Mouse (Mus musculus) C3H10T1/2 (cell line): ENCODE data around the gene Olfr113. TPM values are rescaled to one million over a fixed set of nuclear protein-coding genes. Genes with fewer than 3 reads are reported as not detected.

ENCODE experiments used
- polyA plus RNA-seq, 2 experiments: library from polyadenylated mRNA; unstranded; fragments of >200 nt; fragmentation: generic; extraction: Trizol; gene quantifications; one replicate each; pipeline ENCODE4 v1.2.1; 2012; ENCODE audit warnings: missing spikeins in 2 of 2

Olfr113 gene
- polyA plus RNA-seq, result not detected

DNA sequence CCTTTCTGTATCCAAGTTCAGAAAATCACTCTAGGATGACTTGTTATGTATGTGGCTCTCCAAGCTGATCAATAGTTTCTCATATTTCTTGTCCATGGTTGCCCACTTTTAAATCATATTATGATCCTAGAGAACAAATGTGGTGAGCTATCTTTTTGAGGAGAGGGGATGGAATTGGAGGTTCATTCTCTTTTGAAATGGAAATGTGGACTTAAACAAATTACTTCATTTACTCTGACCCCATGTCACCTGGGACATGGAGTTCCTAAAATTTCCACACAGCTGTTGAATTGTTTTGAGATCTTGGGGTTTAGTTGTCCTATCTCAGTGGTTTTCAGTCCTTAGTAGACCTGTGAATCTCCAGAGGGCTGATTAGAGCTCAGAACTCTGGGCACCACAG, at the start of gene Olfr113:
Gene Olfr113, minus strand, starts transcription at position 101 of the 400 bp plus-strand sequence.

GRCm38 (mm10) chr17:37627009-37627408, 49.5 kb upstream of the Olfr113 start, which contains the start of the genes Olfr115 and Olfr116:
Gene Olfr115 (minus strand): TSS chr17:37627109.
Gene Olfr116 (minus strand): TSS chr17:37627199.

DNA sequence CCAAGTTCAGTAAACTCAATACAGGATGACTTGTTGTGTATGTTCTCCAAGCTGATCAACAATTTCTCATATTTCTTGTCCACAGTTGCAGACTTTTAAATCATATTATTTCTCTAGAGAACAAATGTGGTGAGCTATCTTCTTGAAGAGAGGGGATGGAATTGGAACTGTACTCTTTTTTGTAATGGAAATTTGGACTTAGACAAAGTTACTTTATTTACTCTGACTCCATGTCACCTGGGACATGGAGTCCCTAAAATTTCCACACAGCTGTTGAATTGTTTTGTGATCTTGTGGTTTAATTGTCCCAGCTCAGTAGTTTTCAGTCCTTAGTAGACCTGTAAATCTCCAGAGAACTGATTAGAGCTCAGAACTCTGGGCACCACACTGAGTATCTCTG, 15.2 kb upstream of the Olfr113 start, which contains the start of gene Olfr114:
Gene Olfr114, minus strand, starts transcription at position 101 of the 400 bp plus-strand sequence.

DNA sequence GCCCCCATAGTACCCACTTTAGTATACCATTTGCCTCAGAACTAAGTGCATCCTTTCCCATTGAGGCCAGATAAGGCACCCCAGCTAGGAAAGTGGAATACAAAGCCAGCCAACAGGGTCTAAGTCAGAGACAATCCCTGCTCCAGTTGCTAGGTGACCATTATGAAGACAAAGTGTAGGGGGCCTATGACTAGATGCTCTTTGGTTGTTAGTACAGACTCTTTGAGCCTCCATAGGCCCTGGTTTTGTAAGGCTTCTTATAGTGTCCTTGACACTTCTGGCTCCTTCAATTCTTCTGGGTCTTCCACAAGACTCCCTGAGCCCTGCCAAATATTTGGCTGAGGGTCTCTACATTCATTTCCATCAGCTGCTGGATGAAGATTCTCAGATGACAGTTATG, 8.1 kb downstream of the Olfr113 start, which contains the start of gene Olfr112:
Gene Olfr112, minus strand, starts transcription at position 101 of the 400 bp plus-strand sequence.

Other genes starting within 250 kb of the Olfr113 start
- not detected for gene Olfr103, start 238.0 kb downstream of the Olfr113 start, polyA plus RNA-seq
- gene Olfr104-ps, start 218.1 kb downstream of the Olfr113 start, polyA plus RNA-seq, result not detected
- not detected for gene Olfr105-ps, start 198.6 kb downstream of the Olfr113 start, polyA plus RNA-seq
- not detected for gene Olfr106-ps, start 187.3 kb downstream of the Olfr113 start, polyA plus RNA-seq
- not detected for gene Olfr107, start 178.4 kb downstream of the Olfr113 start, polyA plus RNA-seq
- gene Olfr108, start 132.2 kb downstream of the Olfr113 start, polyA plus RNA-seq, result not detected
- gene Olfr109, start 118.7 kb downstream of the Olfr113 start, polyA plus RNA-seq, result not detected
- not detected for gene H2-M2, start 94.1 kb downstream of the Olfr113 start, polyA plus RNA-seq
- not detected for gene Olfr110, start 85.2 kb downstream of the Olfr113 start, polyA plus RNA-seq
- not detected for gene Olfr111, start 69.6 kb downstream of the Olfr113 start, polyA plus RNA-seq
- not detected for gene Olfr112, start 8.2 kb downstream of the Olfr113 start, polyA plus RNA-seq
- not detected for gene Olfr114, start 15.1 kb upstream of the Olfr113 start, polyA plus RNA-seq
- gene Olfr115, start 49.4 kb upstream of the Olfr113 start, polyA plus RNA-seq, result not detected
- gene Olfr116, start 49.5 kb upstream of the Olfr113 start, polyA plus RNA-seq, result not detected
- gene Olfr117, start 86.1 kb upstream of the Olfr113 start, polyA plus RNA-seq, result not detected
- gene Olfr118, start 89.3 kb upstream of the Olfr113 start, polyA plus RNA-seq, result not detected
- not detected for gene Olfr119, start 118.9 kb upstream of the Olfr113 start, polyA plus RNA-seq
- gene Olfr120, start 144.1 kb upstream of the Olfr113 start, polyA plus RNA-seq, result not detected
- gene Olfr121, start 171.2 kb upstream of the Olfr113 start, polyA plus RNA-seq, result not detected
- gene Olfr122, start 190.9 kb upstream of the Olfr113 start, polyA plus RNA-seq, result not detected
- gene Olfr123, start 215.9 kb upstream of the Olfr113 start, polyA plus RNA-seq, result not detected
- not detected for gene Olfr124, start 222.2 kb upstream of the Olfr113 start, polyA plus RNA-seq